Mouse (Mus musculus): ENCODE data around the gene Olfr490. TPM values are rescaled to one million over a fixed set of nuclear protein-coding genes. Genes with fewer than 3 reads are reported as not detected.

Olfr490 gene
- polyA plus RNA-seq (2012; rRNA removed; ENCODE audit: low replicate concordance) = not detected in 2 replicates

GRCm38 (mm10) chr7:108288834-108289233, at the start of gene Olfr490:
Gene Olfr490, minus strand, starts transcription at chr7:108288934.

GRCm38 (mm10) chr7:108323574-108323973, 34.8 kb upstream of the Olfr490 start, which contains the start of gene Olfr492:
Gene Olfr492, minus strand, starts transcription at chr7:108323674.

GRCm38 (mm10) chr7:108313151-108313550, 24.4 kb upstream of the Olfr490 start, which contains the start of gene Olfr491:
Gene Olfr491, plus strand, starts transcription at chr7:108313451.

GRCm38 (mm10) chr7:108258247-108258646, 30.5 kb downstream of the Olfr490 start, which contains the start of gene Olfr488:
Gene Olfr488, minus strand, starts transcription at chr7:108258347.

Other genes starting within 250 kb of the Olfr490 start
- not detected in 2 replicates for gene Olfr479, start 238.2 kb downstream of the Olfr490 start, polyA plus RNA-seq (2012; rRNA removed; ENCODE audit: low replicate concordance)
- gene Olfr480, start 221.6 kb downstream of the Olfr490 start, polyA plus RNA-seq (2012; rRNA removed; ENCODE audit: low replicate concordance) = not detected in 2 replicates
- gene Olfr481, start 209.1 kb downstream of the Olfr490 start, polyA plus RNA-seq (2012; rRNA removed; ENCODE audit: low replicate concordance) = not detected in 2 replicates
- not detected in 2 replicates for gene Olfr482, start 191.3 kb downstream of the Olfr490 start, polyA plus RNA-seq (2012; rRNA removed; ENCODE audit: low replicate concordance)
- not detected in 2 replicates for gene Olfr483, start 188.1 kb downstream of the Olfr490 start, polyA plus RNA-seq (2012; rRNA removed; ENCODE audit: low replicate concordance)
- not detected in 2 replicates for gene Olfr484, start 161.5 kb downstream of the Olfr490 start, polyA plus RNA-seq (2012; rRNA removed; ENCODE audit: low replicate concordance)
- gene Olfr485, start 129.1 kb downstream of the Olfr490 start, polyA plus RNA-seq (2012; rRNA removed; ENCODE audit: low replicate concordance) = not detected in 2 replicates
- gene Olfr486, start 116.2 kb downstream of the Olfr490 start, polyA plus RNA-seq (2012; rRNA removed; ENCODE audit: low replicate concordance) = not detected in 2 replicates
- gene Olfr487, start 74.3 kb downstream of the Olfr490 start, polyA plus RNA-seq (2012; rRNA removed; ENCODE audit: low replicate concordance) = not detected in 2 replicates
- gene Olfr488, start 30.6 kb downstream of the Olfr490 start, polyA plus RNA-seq (2012; rRNA removed; ENCODE audit: low replicate concordance) = not detected in 2 replicates
- not detected in 2 replicates for gene Olfr491, start 24.5 kb upstream of the Olfr490 start, polyA plus RNA-seq (2012; rRNA removed; ENCODE audit: low replicate concordance)
- gene Olfr492, start 34.7 kb upstream of the Olfr490 start, polyA plus RNA-seq (2012; rRNA removed; ENCODE audit: low replicate concordance) = not detected in 2 replicates
- gene Olfr493, start 58.0 kb upstream of the Olfr490 start, polyA plus RNA-seq (2012; rRNA removed; ENCODE audit: low replicate concordance) = not detected in 2 replicates
- not detected in 2 replicates for gene Olfr494, start 76.4 kb upstream of the Olfr490 start, polyA plus RNA-seq (2012; rRNA removed; ENCODE audit: low replicate concordance)
- not detected in 2 replicates for gene Olfr495, start 104.2 kb upstream of the Olfr490 start, polyA plus RNA-seq (2012; rRNA removed; ENCODE audit: low replicate concordance)
- not detected in 2 replicates for gene Olfr497, start 131.5 kb upstream of the Olfr490 start, polyA plus RNA-seq (2012; rRNA removed; ENCODE audit: low replicate concordance)
- gene Olfr498, start 176.4 kb upstream of the Olfr490 start, polyA plus RNA-seq (2012; rRNA removed; ENCODE audit: low replicate concordance) = not detected in 2 replicates
- not detected in 2 replicates for gene Olfr502, start 236.1 kb upstream of the Olfr490 start, polyA plus RNA-seq (2012; rRNA removed; ENCODE audit: low replicate concordance)

Data from mammary gland, adult 2 months (tissue).